Mouse (Mus musculus) MEL (cell line): ENCODE measurements around the gene Notch4. TPM values are rescaled to one million over a fixed set of nuclear protein-coding genes. Genes with fewer than 3 reads are reported as not detected.
A peak's percentile ranks its signal among the peaks of the same experiment; 100 is the strongest.

Source experiments
- DNase-seq: peaks from one replicate; pipeline ENCODE4 v3.0.0; 2011; ENCODE audit warnings: low read depth, low spot score
- H3K27ac ChIP-seq: 2 replicates; pipeline ENCODE4 v1.5.1; 2012; ENCODE audit warnings: low read depth, mild to moderate bottlenecking, control low read depth, low read length, moderate library complexity; ENCODE audit not compliant: control insufficient read depth
- H3K27me3 ChIP-seq, 2 experiments: fragments of 150-350 bp in 1 of 2; sonication (generic) in 1 of 2; 2 replicates each; pipeline ENCODE4 v1.6.1; 2012; ENCODE audit warnings: low read length in 2 of 2, mild to moderate bottlenecking in 2 of 2, improper control_type of control experiment in 1 of 2, moderate library complexity in 1 of 2; ENCODE audit not compliant: insufficient read depth in 2 of 2, control insufficient read depth in 1 of 2
- H3K36me3 ChIP-seq, 2 experiments: 2 replicates each; pipeline ENCODE4 v1.6.1; 2012 to 2014; ENCODE audit warnings: low read length in 2 of 2, improper control_type of control experiment in 1 of 2, inconsistent platforms in 1 of 2, mild to moderate bottlenecking in 1 of 2; ENCODE audit not compliant: insufficient read depth in 2 of 2, control insufficient read depth in 1 of 2
- H3K4me1 ChIP-seq, 2 experiments: fragments of 150-350 bp in 1 of 2; sonication (generic) in 1 of 2; 2 replicates each; pipeline ENCODE4 v1.6.1; 2012; ENCODE audit warnings: low read length in 2 of 2, improper control_type of control experiment in 1 of 2, mild to moderate bottlenecking in 1 of 2; ENCODE audit not compliant: insufficient read depth in 2 of 2, control insufficient read depth in 1 of 2
- H3K4me3 ChIP-seq, 2 experiments: fragments of 150-350 bp in 1 of 2; sonication (generic) in 1 of 2; 2 replicates each; pipeline ENCODE4 v1.5.1; 2012; ENCODE audit warnings: low read depth in 2 of 2, low read length in 2 of 2, mild to moderate bottlenecking in 2 of 2, moderate library complexity in 2 of 2, control low read depth in 1 of 2, improper control_type of control experiment in 1 of 2; ENCODE audit not compliant: control insufficient read depth in 1 of 2, insufficient read depth in 1 of 2
- H3K79me2 ChIP-seq: 2 replicates; pipeline ENCODE4 v1.6.1; 2012; ENCODE audit warnings: mild to moderate bottlenecking, low read length, moderate library complexity; ENCODE audit not compliant: control insufficient read depth, poor library complexity, insufficient read depth
- H3K9ac ChIP-seq: 2 replicates; pipeline ENCODE4 v1.6.1; 2012; ENCODE audit warnings: low read depth, mild to moderate bottlenecking, control low read depth, low read length, moderate library complexity; ENCODE audit not compliant: control insufficient read depth, poor library complexity, severe bottlenecking
- H3K9me3 ChIP-seq: fragments of 150-350 bp; sonication (generic); replicated peaks from 2 replicates; pipeline ENCODE4 v1.6.1; 2012; ENCODE audit warnings: mild to moderate bottlenecking, low read length, improper control_type of control experiment, moderate library complexity; ENCODE audit not compliant: insufficient read depth
- CHD2 ChIP-seq: IDR thresholded peaks from 2 replicates; pipeline ENCODE4 v1.6.1; 2011; ENCODE audit warnings: low read length, improper control_type of control experiment
- CTCF ChIP-seq, 3 experiments: IDR thresholded peaks in 2 of 3; conservative IDR thresholded peaks in 1 of 3; 2 replicates each; pipeline ENCODE4 v1.5.1; 2011 to 2012; ENCODE audit warnings: low read length in 3 of 3, low read depth in 2 of 3, mild to moderate bottlenecking in 2 of 3, improper control_type of control experiment in 1 of 3, inconsistent platforms in 1 of 3, mixed read lengths in 1 of 3, moderate library complexity in 1 of 3; ENCODE audit not compliant: control insufficient read depth in 1 of 3, insufficient read depth in 1 of 3, poor library complexity in 1 of 3, severe bottlenecking in 1 of 3
- E2F4 ChIP-seq: IDR thresholded peaks from 2 replicates; pipeline ENCODE4 v1.6.1; 2011; ENCODE audit warnings: low read depth, low read length, improper control_type of control experiment, borderline replicate concordance
- ELF1 ChIP-seq: IDR thresholded peaks from 2 replicates; pipeline ENCODE4 v1.6.1; 2014; ENCODE audit warnings: low read depth, mild to moderate bottlenecking, inconsistent platforms, low read length, improper control_type of control experiment, moderate library complexity
- EP300 ChIP-seq, 2 experiments: IDR thresholded peaks; 2 replicates each; pipeline ENCODE4 v1.6.1; 2011; ENCODE audit warnings: improper control_type of control experiment in 2 of 2, low read length in 2 of 2, low read depth in 1 of 2, mild to moderate bottlenecking in 1 of 2
- ETS1 ChIP-seq: IDR thresholded peaks from 2 replicates; pipeline ENCODE4 v1.6.1; 2012; ENCODE audit warnings: low read depth, mild to moderate bottlenecking, inconsistent platforms, low read length, improper control_type of control experiment, moderate library complexity
- GABPA ChIP-seq: IDR thresholded peaks from 2 replicates; pipeline ENCODE4 v1.6.1; 2012; ENCODE audit warnings: low read depth, mild to moderate bottlenecking, inconsistent platforms, low read length, improper control_type of control experiment, moderate library complexity
- HCFC1 ChIP-seq: IDR thresholded peaks from 2 replicates; pipeline ENCODE4 v1.6.1; 2012; ENCODE audit warnings: low read depth, mild to moderate bottlenecking, inconsistent platforms, low read length, improper control_type of control experiment, moderate library complexity
- MAFK ChIP-seq: IDR thresholded peaks from 2 replicates; pipeline ENCODE4 v1.6.1; 2011; ENCODE audit warnings: low read depth, mild to moderate bottlenecking, low read length, improper control_type of control experiment, borderline replicate concordance
- MAX ChIP-seq: IDR thresholded peaks from 2 replicates; pipeline ENCODE4 v1.6.1; 2011; ENCODE audit warnings: low read length, improper control_type of control experiment
- MAZ ChIP-seq: IDR thresholded peaks from 2 replicates; pipeline ENCODE4 v1.6.1; 2012; ENCODE audit warnings: low read depth, mild to moderate bottlenecking, inconsistent platforms, low read length, improper control_type of control experiment
- MXI1 ChIP-seq: IDR thresholded peaks from 2 replicates; pipeline ENCODE4 v1.6.1; 2011; ENCODE audit warnings: mild to moderate bottlenecking, low read depth, low read length, improper control_type of control experiment
- NELFE ChIP-seq: IDR thresholded peaks from 2 replicates; pipeline ENCODE4 v1.6.1; 2011; ENCODE audit warnings: low read depth, low read length, improper control_type of control experiment
- NRF1 ChIP-seq: IDR thresholded peaks from 2 replicates; pipeline ENCODE4 v1.6.1; 2014; ENCODE audit warnings: low read depth, mild to moderate bottlenecking, inconsistent platforms, low read length, improper control_type of control experiment, moderate library complexity; ENCODE audit not compliant: poor library complexity, insufficient read depth, severe bottlenecking
- POLR2A ChIP-seq, 2 experiments: IDR thresholded peaks; 2 replicates each; pipeline ENCODE4 v1.6.1; 2011 to 2012; ENCODE audit warnings: low read length in 2 of 2, mild to moderate bottlenecking in 2 of 2, control low read depth in 1 of 2, improper control_type of control experiment in 1 of 2, low read depth in 1 of 2, moderate library complexity in 1 of 2; ENCODE audit not compliant: control insufficient read depth in 1 of 2, insufficient read depth in 1 of 2, poor library complexity in 1 of 2
- POLR2AphosphoS2 ChIP-seq: IDR thresholded peaks from 2 replicates; pipeline ENCODE4 v1.6.1; 2011; ENCODE audit warnings: low read length, improper control_type of control experiment
- POLR2AphosphoS5 ChIP-seq: IDR thresholded peaks from 2 replicates; pipeline ENCODE4 v1.6.1; 2012; ENCODE audit warnings: low read depth, borderline replicate concordance, mild to moderate bottlenecking, inconsistent platforms, low read length, moderate library complexity, mixed read lengths
- SIN3A ChIP-seq: IDR thresholded peaks from 2 replicates; pipeline ENCODE4 v1.6.1; 2012; ENCODE audit warnings: low read length, improper control_type of control experiment, inconsistent platforms
- TAL1 ChIP-seq: IDR thresholded peaks from 2 replicates; pipeline ENCODE4 v1.6.1; 2012; ENCODE audit warnings: mild to moderate bottlenecking, inconsistent platforms, low read length, moderate library complexity, mixed read lengths
- TBP ChIP-seq: IDR thresholded peaks from 2 replicates; pipeline ENCODE4 v1.8.0; 2011; ENCODE audit warnings: low read depth, low read length, improper control_type of control experiment
- TCF12 ChIP-seq: IDR thresholded peaks from 2 replicates; pipeline ENCODE4 v1.6.1; 2014; ENCODE audit warnings: low read depth, mild to moderate bottlenecking, inconsistent platforms, low read length, improper control_type of control experiment, moderate library complexity
- UBTF ChIP-seq: IDR thresholded peaks from 2 replicates; pipeline ENCODE4 v1.6.1; 2012; ENCODE audit warnings: low read depth, mild to moderate bottlenecking, inconsistent platforms, low read length, improper control_type of control experiment, moderate library complexity, borderline replicate concordance; ENCODE audit not compliant: insufficient read depth
- ZKSCAN1 ChIP-seq: IDR thresholded peaks from 2 replicates; pipeline ENCODE4 v1.6.1; 2012; ENCODE audit warnings: low read depth, mild to moderate bottlenecking, inconsistent platforms, low read length, improper control_type of control experiment, moderate library complexity
- ZMIZ1 ChIP-seq: IDR thresholded peaks from 2 replicates; pipeline ENCODE4 v1.6.1; 2012; ENCODE audit warnings: low read depth, mild to moderate bottlenecking, inconsistent platforms, low read length, improper control_type of control experiment, moderate library complexity
- polyA plus RNA-seq, 2 experiments: library from polyadenylated mRNA; stranded (reverse) in 1 of 2; unstranded in 1 of 2; fragments of >175 nt in 1 of 2; fragments of >200 nt in 1 of 2; gene quantifications; 2 replicates each; pipeline versions ENCODE4 v1.2.1 to v1.2.4; 2012; ENCODE audit warnings: low replicate concordance in 2 of 2, low read depth in 1 of 2; ENCODE audit not compliant: insufficient read length in 2 of 2, insufficient read depth in 1 of 2, missing spikeins in 1 of 2
- total RNA-seq: library from RNA; depleted of rRNA; stranded (reverse); fragments of 300-350 nt; gene quantifications from 2 replicates; pipeline ENCODE4 v1.2.3, GENCODE M21; 2012

The Notch4 gene
- total and polyA plus RNA-seq, 3 experiments: 0.15 to 21.9 (median 0.33) TPM

- no peaks in the 10 kb centered on the region for H3K9me3 ChIP-seq
- no peaks in the 10 kb centered on the region for H3K27me3 ChIP-seq
- H3K4me3 ChIP-seq: peak overlapping the region; percentile 95 to 99
- DNase-seq: peak; percentile 96
- H3K36me3 ChIP-seq: peaks cover 0 to 10% of the 10 kb centered on the region in 2 experiments; a peak in 2 of 4 replicates
- H3K27ac ChIP-seq: peak overlapping the region; percentile 87
- H3K9ac ChIP-seq: peak overlapping the region; percentile 98
- peaks cover 53% of the 10 kb centered on the region for H3K79me2 ChIP-seq
- peaks cover 6 to 26% of the 10 kb centered on the region in 2 experiments; a peak in 3 of 4 replicates for H3K4me1 ChIP-seq
- TF ChIP-seq ETS1: 0 out of 2 replicates have a peak, but pooled peaks have one; percentile 15
- TF ChIP-seq ZMIZ1: peak; percentile 71
- TF ChIP-seq TCF12: peak; percentile 64
- TF ChIP-seq POLR2A (IDR thresholded peaks at IDR 0.05; ENCODE audit: control insufficient read depth in 1 of 2, insufficient read depth in 1 of 2, low read depth in 1 of 2, low read length in 2 of 2, poor library complexity in 1 of 2): peak; percentile 81 to 94
- TF ChIP-seq CHD2: peak; percentile 29; the same call in 1 of the 2 replicates
- no peak for TF ChIP-seq POLR2AphosphoS5
- peak; percentile 69 for TF ChIP-seq TBP
- TF ChIP-seq SIN3A: peak; percentile 78
- no peak for TF ChIP-seq MAX
- no peak for TF ChIP-seq GABPA
- peak; percentile 97; the same call in 1 of the 2 replicates for TF ChIP-seq MAZ
- TF ChIP-seq POLR2AphosphoS2: peak; percentile 86
- TF ChIP-seq ELF1: peak; percentile 86
- TF ChIP-seq ZKSCAN1: no peak
- no peak for TF ChIP-seq CTCF (IDR thresholded peaks at IDR 0.05 in 2 of 3, conservative IDR thresholded peaks at IDR 0.05 in 1 of 3; ENCODE audit: control insufficient read depth in 1 of 3, insufficient read depth in 1 of 3, low read depth in 2 of 3, low read length in 3 of 3, poor library complexity in 1 of 3, severe bottlenecking in 1 of 3)
- TF ChIP-seq EP300 (IDR thresholded peaks at IDR 0.05; ENCODE audit: low read depth in 1 of 2, low read length in 2 of 2): 0 out of 4 replicates have a peak, but pooled peaks of 1 of the 2 experiments have one; percentile 14
- peak; percentile 85 for TF ChIP-seq HCFC1
- no peak for TF ChIP-seq UBTF
- peak; percentile 92 for TF ChIP-seq NELFE
- no peak for TF ChIP-seq E2F4
- peak; percentile 64 for TF ChIP-seq MXI1
- 0 out of 2 replicates have a peak, but pooled peaks have one; percentile 22 for TF ChIP-seq NRF1
- no peak for TF ChIP-seq TAL1
- no peak for TF ChIP-seq MAFK
Measured at GRCm38 (mm10) chr17:34605609-34606008, 41.5 kb downstream of the Notch4 start.
